Mouse (Mus musculus): ENCODE measurements around the gene Anp32a. TPM values are rescaled to one million over a fixed set of nuclear protein-coding genes. Genes with fewer than 3 reads are reported as not detected.

The Anp32a gene
- total RNA-seq (2021) (100 to 1,000 TPM; 189 to 204 TPM), polyA plus RNA-seq (2012; rRNA removed) (28.8 and 68.2 TPM in 2 replicates)
- long read RNA-seq, partial matches to known transcripts, result 3 of 6 reads
- long read RNA-seq, other reads (novel, unspliced or antisense), result 2 of 6 reads

- peaks cover 13% of the 10 kb centered on the region for H3K4me1 ChIP-seq (ENCODE audit: control insufficient read depth, insufficient read depth, low read length)
- WGBS, result under 1% methylated on average over 34 of the region's 34 CpGs
- H3K27me3 ChIP-seq (ENCODE audit: control insufficient read depth, insufficient read depth, low read length), result no peaks in the 10 kb centered on the region
- H3K36me3 ChIP-seq (ENCODE audit: control insufficient read depth, insufficient read depth, low read length), result peaks cover 3% of the 10 kb centered on the region; the same call in 1 of the 2 replicates
- peak within 1 kb of the TSS; percentile 86 for H3K4me3 ChIP-seq
- DNase-seq, result peak; percentile 99
- H3K9ac ChIP-seq (ENCODE audit: low read depth, low read length), result peak within 1 kb of the TSS; percentile 99
- peaks cover 7% of the 10 kb centered on the region for H3K79me2 ChIP-seq (replicated peaks; ENCODE audit: control insufficient read depth, insufficient read depth, low read length)
- intact Hi-C loops (cut with DNase I), result no loop called here
- TF ChIP-seq CTCF (IDR thresholded peaks at IDR 0.05), result no peak
- peak; percentile 90 for TF ChIP-seq POLR2A (IDR thresholded peaks at IDR 0.05; ENCODE audit: insufficient read depth, low read depth, low read length)
- TF ChIP-seq EP300 (IDR thresholded peaks at IDR 0.05; ENCODE audit: insufficient read depth, low read depth, low read length), result no peak
- H3K27ac ChIP-seq, result peak within 1 kb of the TSS; percentile 100
Measured at GRCm38 (mm10) chr9:62341123-62341486, at the start of gene Anp32a. Gene Anp32a (plus strand): TSS chr9:62341293.

DNA sequence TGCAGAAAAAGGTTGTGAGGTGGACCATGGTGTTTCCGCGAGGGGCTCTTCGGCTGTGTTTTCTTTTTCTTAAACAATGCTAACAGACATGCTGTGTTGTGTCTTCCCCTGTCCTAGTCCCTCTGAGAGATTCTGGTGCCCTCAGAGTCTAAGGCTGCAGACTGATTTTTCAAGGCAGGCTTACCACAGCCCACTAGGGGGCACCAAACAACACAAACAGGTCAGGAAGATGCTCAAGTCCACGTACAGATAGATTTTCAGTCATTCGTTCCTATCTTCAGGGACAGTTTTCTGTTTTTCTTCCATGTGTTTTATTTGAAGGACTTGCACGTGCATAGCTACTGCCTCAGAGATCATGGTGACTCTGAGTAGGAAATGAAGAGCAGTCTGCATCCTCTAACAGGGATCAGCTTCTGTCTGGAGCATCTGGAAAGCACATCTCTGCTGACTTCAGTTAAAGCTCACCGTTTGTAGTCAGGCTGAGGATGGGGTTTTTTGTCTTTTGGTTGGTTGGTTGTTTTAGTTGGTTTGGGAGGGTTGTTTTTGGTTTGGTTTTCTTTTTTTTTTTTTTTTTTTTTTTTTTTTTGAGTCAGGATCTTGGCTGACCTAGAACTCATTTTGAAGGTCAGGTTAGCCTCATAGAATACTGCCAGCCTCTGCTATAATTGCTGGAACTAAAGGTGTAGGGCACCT is 45.9 kb upstream of the Anp32a start:
- no peaks in the 10 kb centered on the region for H3K27me3 ChIP-seq (ENCODE audit: control insufficient read depth, insufficient read depth, low read length)
- TF ChIP-seq EP300 (IDR thresholded peaks at IDR 0.05; ENCODE audit: insufficient read depth, low read depth, low read length) (0 out of 2 replicates have a peak, but pooled peaks have one; percentile 70), CTCF (IDR thresholded peaks at IDR 0.05) (peak; percentile 95), POLR2A (IDR thresholded peaks at IDR 0.05; ENCODE audit: insufficient read depth, low read depth, low read length) (no peak)
- H3K9ac ChIP-seq (ENCODE audit: low read depth, low read length), result no peak overlapping the region
- H3K36me3 ChIP-seq (ENCODE audit: control insufficient read depth, insufficient read depth, low read length), result no peaks in the 10 kb centered on the region
- peak; percentile 76 to 80 for DNase-seq
- peaks cover 1% of the 10 kb centered on the region; the same call in 1 of the 2 replicates for H3K4me1 ChIP-seq (ENCODE audit: control insufficient read depth, insufficient read depth, low read length)
- H3K27ac ChIP-seq, result no peak overlapping the region
- H3K4me3 ChIP-seq, result no peak overlapping the region
- 14% methylated on average over 7 of the region's 7 CpGs for WGBS
- H3K79me2 ChIP-seq (replicated peaks; ENCODE audit: control insufficient read depth, insufficient read depth, low read length), result no peaks in the 10 kb centered on the region
- intact Hi-C loops (cut with DNase I), result loop anchor here (1.0 to 5.0 kb wide), 5 partner anchors 78 to 256 kb away; no protein-coding TSS in a partner anchor

DNA sequence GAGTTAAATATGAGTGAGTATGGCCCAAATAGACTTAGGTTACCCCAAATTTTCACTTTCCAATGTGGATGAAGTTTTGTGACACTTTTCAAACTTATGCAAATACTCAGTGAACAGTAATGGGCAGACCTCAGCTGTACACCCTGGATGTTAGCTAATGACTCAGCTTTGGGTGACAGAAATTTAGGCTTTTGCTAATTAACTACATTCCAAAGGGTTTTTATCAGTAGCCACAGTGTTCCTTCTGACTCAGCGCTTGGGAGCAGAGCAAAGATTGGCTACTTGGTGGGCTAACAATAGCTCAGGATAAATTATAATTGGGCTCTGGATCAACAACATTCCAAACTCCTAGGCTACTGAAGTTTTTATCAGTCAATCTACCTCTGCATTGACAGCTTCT is 44.2 kb upstream of the Anp32a start:
- Histone ChIP-seq H3K9ac (ENCODE audit: low read depth, low read length) (no peak overlapping the region), H3K36me3 (ENCODE audit: control insufficient read depth, insufficient read depth, low read length) (no peaks in the 10 kb centered on the region), H3K27ac (no peak overlapping the region), H3K27me3 (ENCODE audit: control insufficient read depth, insufficient read depth, low read length) (no peaks in the 10 kb centered on the region), H3K4me1 (ENCODE audit: control insufficient read depth, insufficient read depth, low read length) (peaks cover 1% of the 10 kb centered on the region; the same call in 1 of the 2 replicates), H3K4me3 (no peak overlapping the region), H3K79me2 (replicated peaks; ENCODE audit: control insufficient read depth, insufficient read depth, low read length) (no peaks in the 10 kb centered on the region)
- intact Hi-C loops (cut with DNase I), result loop anchor here (5.0 kb wide), 1 partner anchor 120 kb away; no protein-coding TSS in a partner anchor
- 58% methylated on average over 1 of the region's 1 CpGs for WGBS
- DNase-seq, result no peak
- TF ChIP-seq EP300 (IDR thresholded peaks at IDR 0.05; ENCODE audit: insufficient read depth, low read depth, low read length), result no peak
- TF ChIP-seq CTCF (IDR thresholded peaks at IDR 0.05), result no peak
- TF ChIP-seq POLR2A (IDR thresholded peaks at IDR 0.05; ENCODE audit: insufficient read depth, low read depth, low read length), result no peak

GRCm38 (mm10) chr9:62315556-62315955 is 25.5 kb upstream of the Anp32a start:
- TF ChIP-seq POLR2A (IDR thresholded peaks at IDR 0.05; ENCODE audit: insufficient read depth, low read depth, low read length) (no peak), EP300 (IDR thresholded peaks at IDR 0.05; ENCODE audit: insufficient read depth, low read depth, low read length) (no peak), CTCF (IDR thresholded peaks at IDR 0.05) (no peak)
- Histone ChIP-seq H3K4me3 (no peak overlapping the region), H3K27ac (no peak overlapping the region), H3K79me2 (replicated peaks; ENCODE audit: control insufficient read depth, insufficient read depth, low read length) (no peaks in the 10 kb centered on the region), H3K36me3 (ENCODE audit: control insufficient read depth, insufficient read depth, low read length) (no peaks in the 10 kb centered on the region), H3K4me1 (ENCODE audit: control insufficient read depth, insufficient read depth, low read length) (no peaks in the 10 kb centered on the region), H3K27me3 (ENCODE audit: control insufficient read depth, insufficient read depth, low read length) (no peaks in the 10 kb centered on the region), H3K9ac (ENCODE audit: low read depth, low read length) (no peak overlapping the region)
- WGBS, result 78% methylated on average over 6 of the region's 6 CpGs
- no peak for DNase-seq
- intact Hi-C loops (cut with DNase I), result no loop called here

DNA sequence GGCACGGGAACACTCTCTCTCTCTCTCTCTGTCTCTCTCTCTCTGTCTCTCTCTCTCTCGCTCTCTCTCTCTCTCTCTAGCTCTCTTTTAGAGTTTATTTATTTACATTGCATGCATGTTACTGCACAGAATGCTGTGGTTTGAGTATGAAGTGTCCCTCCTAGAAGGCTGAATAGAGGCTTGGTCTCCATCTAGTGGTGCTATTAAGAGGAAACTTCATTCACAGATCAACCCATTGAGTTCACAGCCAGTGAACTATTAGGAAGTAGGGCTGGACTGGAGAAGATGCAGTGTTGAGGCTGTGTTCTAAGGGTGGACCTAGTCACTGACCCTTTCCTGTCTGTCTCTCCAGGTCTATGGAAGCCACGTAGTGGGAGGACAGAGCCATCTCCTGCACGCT is 22.4 kb upstream of the Anp32a start:
- no peak overlapping the region for H3K4me3 ChIP-seq
- intact Hi-C loops (cut with DNase I), result no loop called here
- WGBS, result 70% methylated on average over 4 of the region's 4 CpGs
- H3K27me3 ChIP-seq (ENCODE audit: control insufficient read depth, insufficient read depth, low read length), result no peaks in the 10 kb centered on the region
- no peak overlapping the region for H3K9ac ChIP-seq (ENCODE audit: low read depth, low read length)
- TF ChIP-seq POLR2A (IDR thresholded peaks at IDR 0.05; ENCODE audit: insufficient read depth, low read depth, low read length) (no peak), CTCF (IDR thresholded peaks at IDR 0.05) (peak; percentile 40)
- no peaks in the 10 kb centered on the region for H3K4me1 ChIP-seq (ENCODE audit: control insufficient read depth, insufficient read depth, low read length)
- H3K36me3 ChIP-seq (ENCODE audit: control insufficient read depth, insufficient read depth, low read length), result no peaks in the 10 kb centered on the region
- no peak overlapping the region for H3K27ac ChIP-seq
- H3K79me2 ChIP-seq (replicated peaks; ENCODE audit: control insufficient read depth, insufficient read depth, low read length), result no peaks in the 10 kb centered on the region
- no peak for DNase-seq

- 53% methylated on average over 1 of the region's 1 CpGs for WGBS
Measured at GRCm38 (mm10) chr9:62323816-62324215, 17.3 kb upstream of the Anp32a start.

More at GRCm38 (mm10) chr9:62323816-62324215, 17.3 kb upstream of the Anp32a start:
- Histone ChIP-seq H3K9ac (ENCODE audit: low read depth, low read length) (no peak overlapping the region), H3K4me3 (no peak overlapping the region), H3K27me3 (ENCODE audit: control insufficient read depth, insufficient read depth, low read length) (no peaks in the 10 kb centered on the region), H3K4me1 (ENCODE audit: control insufficient read depth, insufficient read depth, low read length) (no peaks in the 10 kb centered on the region), H3K36me3 (ENCODE audit: control insufficient read depth, insufficient read depth, low read length) (no peaks in the 10 kb centered on the region), H3K27ac (no peak overlapping the region), H3K79me2 (replicated peaks; ENCODE audit: control insufficient read depth, insufficient read depth, low read length) (no peaks in the 10 kb centered on the region)
- no peak for TF ChIP-seq CTCF (IDR thresholded peaks at IDR 0.05)
- TF ChIP-seq EP300 (IDR thresholded peaks at IDR 0.05; ENCODE audit: insufficient read depth, low read depth, low read length), result no peak
- no peak for TF ChIP-seq POLR2A (IDR thresholded peaks at IDR 0.05; ENCODE audit: insufficient read depth, low read depth, low read length)
- DNase-seq, result no peak
- intact Hi-C loops (cut with DNase I), result no loop called here

Data from heart, adult 2 months (tissue).